Mouse (Mus musculus): Measurements from ENCODE around the gene Gm12185. TPM values are rescaled to one million over a fixed set of nuclear protein-coding genes. Genes with fewer than 3 reads are reported as not detected.

The Gm12185 gene
- polyA plus RNA-seq, 1 experiment from 2014 or later = not detected

- WGBS = 42% methylated on average over 7 of the region's 7 CpGs
- Histone ChIP-seq H3K4me3 (replicated peaks; ENCODE audit: low read length) (peak overlapping the region; percentile 38), H3K4me1 (replicated peaks; ENCODE audit: control insufficient read depth, insufficient read depth, low read length) (peaks cover 15% of the 10 kb centered on the region), H3K27me3 (ENCODE audit: control insufficient read depth, insufficient read depth, low read length) (peaks cover 8% of the 10 kb centered on the region; the same call in 1 of the 2 replicates), H3K4me2 (replicated peaks) (peak overlapping the region; percentile 60), H3K27ac (no peak overlapping the region), H3K9ac (peak overlapping the region; percentile 54), H3K9me3 (ENCODE audit: control insufficient read depth, low read length) (no peaks in the 10 kb centered on the region), H3K36me3 (replicated peaks; ENCODE audit: control insufficient read depth, insufficient read depth) (no peaks in the 10 kb centered on the region)
- DNase-seq (ENCODE audit: low spot score) (no peak), ATAC-seq (ENCODE audit: low FRiP score) (no peak)
Observed at GRCm38 (mm10) chr11:48870781-48871180, 121.2 kb downstream of the Gm12185 start.

- H3K27ac ChIP-seq = no peak overlapping the region
- ATAC-seq (ENCODE audit: low FRiP score) = no peak
- DNase-seq (ENCODE audit: low spot score) = no peak
- peaks cover 8% of the 10 kb centered on the region; the same call in 1 of the 2 replicates for H3K27me3 ChIP-seq (ENCODE audit: control insufficient read depth, insufficient read depth, low read length)
- H3K4me2 ChIP-seq (replicated peaks) = peak overlapping the region; percentile 60
- no peaks in the 10 kb centered on the region for H3K36me3 ChIP-seq (replicated peaks; ENCODE audit: control insufficient read depth, insufficient read depth)
- no peak overlapping the region for H3K9ac ChIP-seq
- H3K4me3 ChIP-seq (replicated peaks; ENCODE audit: low read length) = no peak overlapping the region
- no peaks in the 10 kb centered on the region for H3K9me3 ChIP-seq (ENCODE audit: control insufficient read depth, low read length)
- H3K4me1 ChIP-seq (replicated peaks; ENCODE audit: control insufficient read depth, insufficient read depth, low read length) = peaks cover 15% of the 10 kb centered on the region
- 78% methylated on average over 7 of the region's 7 CpGs for WGBS
Observed at GRCm38 (mm10) chr11:48869380-48870110, 122.5 kb downstream of the Gm12185 start.

- DNase-seq (ENCODE audit: low spot score) (no peak), ATAC-seq (ENCODE audit: low FRiP score) (no peak)
- H3K4me3 ChIP-seq (replicated peaks; ENCODE audit: low read length) = no peak overlapping the region
- no peak overlapping the region for H3K9ac ChIP-seq
- 97% methylated on average over 9 of the region's 9 CpGs for WGBS
- H3K27me3 ChIP-seq (ENCODE audit: control insufficient read depth, insufficient read depth, low read length) = no peaks in the 10 kb centered on the region
- peaks cover 10% of the 10 kb centered on the region for H3K4me1 ChIP-seq (replicated peaks; ENCODE audit: control insufficient read depth, insufficient read depth, low read length)
- no peak overlapping the region for H3K4me2 ChIP-seq (replicated peaks)
- no peaks in the 10 kb centered on the region for H3K9me3 ChIP-seq (ENCODE audit: control insufficient read depth, low read length)
- no peak overlapping the region for H3K27ac ChIP-seq
- H3K36me3 ChIP-seq (replicated peaks; ENCODE audit: control insufficient read depth, insufficient read depth) = no peaks in the 10 kb centered on the region
Observed at GRCm38 (mm10) chr11:48866481-48866880, 125.5 kb downstream of the Gm12185 start.

GRCm38 (mm10) chr11:48863808-48864207 is 128.2 kb downstream of the Gm12185 start:
- no peak overlapping the region for H3K4me2 ChIP-seq (replicated peaks)
- no peak overlapping the region for H3K27ac ChIP-seq
- DNase-seq (ENCODE audit: low spot score) = no peak
- WGBS = 88% methylated on average over 3 of the region's 3 CpGs
- H3K4me1 ChIP-seq (replicated peaks; ENCODE audit: control insufficient read depth, insufficient read depth, low read length) = no peaks in the 10 kb centered on the region
- ATAC-seq (ENCODE audit: low FRiP score) = no peak
- no peaks in the 10 kb centered on the region for H3K36me3 ChIP-seq (replicated peaks; ENCODE audit: control insufficient read depth, insufficient read depth)
- H3K9me3 ChIP-seq (ENCODE audit: control insufficient read depth, low read length) = no peaks in the 10 kb centered on the region
- no peaks in the 10 kb centered on the region for H3K27me3 ChIP-seq (ENCODE audit: control insufficient read depth, insufficient read depth, low read length)
- H3K9ac ChIP-seq = no peak overlapping the region
- no peak overlapping the region for H3K4me3 ChIP-seq (replicated peaks; ENCODE audit: low read length)

- no peaks in the 10 kb centered on the region for H3K9me3 ChIP-seq (ENCODE audit: control insufficient read depth, low read length)
- no peak for ATAC-seq (ENCODE audit: low FRiP score)
- H3K4me3 ChIP-seq (replicated peaks; ENCODE audit: low read length) = no peak overlapping the region
Observed at GRCm38 (mm10) chr11:48862784-48863319, 129.2 kb downstream of the Gm12185 start.

GRCm38 (mm10) chr11:48859014-48859413 is 133.0 kb downstream of the Gm12185 start:
- Histone ChIP-seq H3K4me2 (replicated peaks) (peak overlapping the region; percentile 72), H3K4me1 (replicated peaks; ENCODE audit: control insufficient read depth, insufficient read depth, low read length) (peaks cover 14% of the 10 kb centered on the region; the same call in 1 of the 2 replicates), H3K9me3 (ENCODE audit: control insufficient read depth, low read length) (no peaks in the 10 kb centered on the region), H3K36me3 (replicated peaks; ENCODE audit: control insufficient read depth, insufficient read depth) (no peaks in the 10 kb centered on the region), H3K9ac (no peak overlapping the region), H3K27me3 (ENCODE audit: control insufficient read depth, insufficient read depth, low read length) (no peaks in the 10 kb centered on the region), H3K4me3 (replicated peaks; ENCODE audit: low read length) (peak overlapping the region; percentile 44), H3K27ac (no peak overlapping the region)
- ATAC-seq (ENCODE audit: low FRiP score) (no peak), DNase-seq (ENCODE audit: low spot score) (peak; percentile 90)
- 0% methylated on average over 6 of the region's 6 CpGs for WGBS

More at GRCm38 (mm10) chr11:48862784-48863319, 129.2 kb downstream of the Gm12185 start:
- no peak overlapping the region for H3K9ac ChIP-seq
- H3K27ac ChIP-seq = no peak overlapping the region
- no peak for DNase-seq (ENCODE audit: low spot score)
- peaks cover 5% of the 10 kb centered on the region; the same call in 1 of the 2 replicates for H3K4me1 ChIP-seq (replicated peaks; ENCODE audit: control insufficient read depth, insufficient read depth, low read length)
- H3K36me3 ChIP-seq (replicated peaks; ENCODE audit: control insufficient read depth, insufficient read depth) = no peaks in the 10 kb centered on the region
- no peaks in the 10 kb centered on the region for H3K27me3 ChIP-seq (ENCODE audit: control insufficient read depth, insufficient read depth, low read length)
- 90% methylated on average over 1 of the region's 1 CpGs for WGBS
- H3K4me2 ChIP-seq (replicated peaks) = no peak overlapping the region

Other genes starting within 250 kb of the Gm12185 start
- 418 and 454 TPM in 2 replicates for gene Rack1, start 191.9 kb downstream of the Gm12185 start, polyA plus RNA-seq (2014; fragmentation: Nextera tagmentation; extraction: Ambion mirVana)
- gene Trim41, start 174.9 kb downstream of the Gm12185 start, polyA plus RNA-seq (2014; fragmentation: Nextera tagmentation; extraction: Ambion mirVana) = 4.6 and 5.6 TPM in 2 replicates
- gene Trim7, start 166.1 kb downstream of the Gm12185 start, polyA plus RNA-seq (2014; fragmentation: Nextera tagmentation; extraction: Ambion mirVana) = 1.7 and 2.5 TPM in 2 replicates
- gene Gm12184, start 165.6 kb downstream of the Gm12185 start, polyA plus RNA-seq (2014; fragmentation: Nextera tagmentation; extraction: Ambion mirVana) = 1.6 and 2.4 TPM in 2 replicates
- 4.0 and 4.2 TPM in 2 replicates for gene Irgm1, start 120.5 kb downstream of the Gm12185 start, polyA plus RNA-seq (2014; fragmentation: Nextera tagmentation; extraction: Ambion mirVana)
- gene Gm5431, start 90.0 kb downstream of the Gm12185 start, polyA plus RNA-seq (2014; fragmentation: Nextera tagmentation; extraction: Ambion mirVana) = 0.16 and 0.74 TPM in 2 replicates
- gene Psme2b, start 46.0 kb downstream of the Gm12185 start, polyA plus RNA-seq (2014; fragmentation: Nextera tagmentation; extraction: Ambion mirVana) = 2.0 and 2.1 TPM in 2 replicates
- not detected in 2 replicates for gene Olfr56, start 13.3 kb downstream of the Gm12185 start, polyA plus RNA-seq (2014; fragmentation: Nextera tagmentation; extraction: Ambion mirVana)
- gene 9930111J21Rik1, start 12.8 kb downstream of the Gm12185 start, polyA plus RNA-seq (2014; fragmentation: Nextera tagmentation; extraction: Ambion mirVana) = 0.39 and 0.51 TPM in 2 replicates
- gene Tgtp1, start 1.9 kb upstream of the Gm12185 start, polyA plus RNA-seq (2014; fragmentation: Nextera tagmentation; extraction: Ambion mirVana) = not detected in 2 replicates
- gene 9930111J21Rik2, start 59.0 kb upstream of the Gm12185 start, polyA plus RNA-seq (2014; fragmentation: Nextera tagmentation; extraction: Ambion mirVana) = 0.21 and 0.41 TPM in 2 replicates
- not detected in 2 replicates for gene Tgtp2, start 72.0 kb upstream of the Gm12185 start, polyA plus RNA-seq (2014; fragmentation: Nextera tagmentation; extraction: Ambion mirVana)
- 0.95 and 1.0 TPM in 2 replicates for gene Ifi47, start 84.4 kb upstream of the Gm12185 start, polyA plus RNA-seq (2014; fragmentation: Nextera tagmentation; extraction: Ambion mirVana)
- not detected in 2 replicates for gene Olfr1396, start 122.6 kb upstream of the Gm12185 start, polyA plus RNA-seq (2014; fragmentation: Nextera tagmentation; extraction: Ambion mirVana)
- gene Olfr1395, start 150.0 kb upstream of the Gm12185 start, polyA plus RNA-seq (2014; fragmentation: Nextera tagmentation; extraction: Ambion mirVana) = not detected in 2 replicates
- not detected in 2 replicates for gene Olfr1394, start 162.2 kb upstream of the Gm12185 start, polyA plus RNA-seq (2014; fragmentation: Nextera tagmentation; extraction: Ambion mirVana)
- 0.05 and 0.11 TPM in 2 replicates for gene Btnl9, start 194.9 kb upstream of the Gm12185 start, polyA plus RNA-seq (2014; fragmentation: Nextera tagmentation; extraction: Ambion mirVana)
- gene Zfp62, start 211.1 kb upstream of the Gm12185 start, polyA plus RNA-seq (2014; fragmentation: Nextera tagmentation; extraction: Ambion mirVana) = 46.8 and 48.2 TPM in 2 replicates